Mouse (Mus musculus) hindbrain, embryonic 12.5 days (tissue): ENCODE data around the gene Mrpl28. TPM values are rescaled to one million over a fixed set of nuclear protein-coding genes. Genes with fewer than 3 reads are reported as not detected.
A peak's percentile ranks its signal among the peaks of the same experiment; 100 is the strongest.

Experiments used
- ATAC-seq: fragments of 200-750 bp; cut with Nextera tagmentation; 2 replicates; pipeline ENCODE4 v1.8.0; 2017; ENCODE audit warnings: moderate TSS enrichment; ENCODE audit not compliant: low FRiP score
- H3K27ac ChIP-seq: fragments of 300-500 bp; sonication (generic); 2 replicates; pipeline ENCODE4 v1.5.1; 2016; ENCODE audit warnings: mild to moderate bottlenecking
- H3K27me3 ChIP-seq: fragments of 300-500 bp; sonication (generic); 2 replicates; pipeline ENCODE4 v1.6.1; 2016; ENCODE audit warnings: mild to moderate bottlenecking
- H3K36me3 ChIP-seq: fragments of 300-500 bp; sonication (generic); 2 replicates; pipeline ENCODE4 v1.6.1; 2016; ENCODE audit warnings: mild to moderate bottlenecking
- H3K4me1 ChIP-seq: fragments of 300-500 bp; sonication (generic); 2 replicates; pipeline ENCODE4 v1.6.1; 2016
- H3K4me2 ChIP-seq: fragments of 300-500 bp; sonication (generic); replicated peaks from 2 replicates; pipeline ENCODE4 v1.6.1; 2016; ENCODE audit warnings: mild to moderate bottlenecking
- H3K4me3 ChIP-seq: fragments of 300-500 bp; sonication (generic); 2 replicates; pipeline ENCODE4 v1.5.1; 2016; ENCODE audit warnings: mild to moderate bottlenecking
- H3K9ac ChIP-seq: fragments of 300-500 bp; sonication (generic); 2 replicates; pipeline ENCODE4 v1.6.1; 2016; ENCODE audit warnings: mild to moderate bottlenecking, moderate library complexity
- H3K9me3 ChIP-seq: fragments of 300-500 bp; sonication (generic); replicated peaks from 2 replicates; pipeline ENCODE4 v1.6.1; 2016; ENCODE audit warnings: mild to moderate bottlenecking
- WGBS: fragments of 180-500 bp; shearing (Covaris S2); methylation state at CpG from one replicate; pipeline ENCODE4 v1.1.7; 2016; 5-methylcytosine and 5-hydroxymethylcytosine counted together
- polyA plus RNA-seq: library from polyadenylated mRNA; unstranded; fragments of >200 nt; fragmentation: Nextera tagmentation; extraction: Ambion mirVana; gene quantifications from 2 replicates; pipeline ENCODE4 v1.2.1, GENCODE M21; 2016

Mrpl28 gene
- polyA plus RNA-seq, 1 experiment from 2014 or later, result 184 TPM

DNA sequence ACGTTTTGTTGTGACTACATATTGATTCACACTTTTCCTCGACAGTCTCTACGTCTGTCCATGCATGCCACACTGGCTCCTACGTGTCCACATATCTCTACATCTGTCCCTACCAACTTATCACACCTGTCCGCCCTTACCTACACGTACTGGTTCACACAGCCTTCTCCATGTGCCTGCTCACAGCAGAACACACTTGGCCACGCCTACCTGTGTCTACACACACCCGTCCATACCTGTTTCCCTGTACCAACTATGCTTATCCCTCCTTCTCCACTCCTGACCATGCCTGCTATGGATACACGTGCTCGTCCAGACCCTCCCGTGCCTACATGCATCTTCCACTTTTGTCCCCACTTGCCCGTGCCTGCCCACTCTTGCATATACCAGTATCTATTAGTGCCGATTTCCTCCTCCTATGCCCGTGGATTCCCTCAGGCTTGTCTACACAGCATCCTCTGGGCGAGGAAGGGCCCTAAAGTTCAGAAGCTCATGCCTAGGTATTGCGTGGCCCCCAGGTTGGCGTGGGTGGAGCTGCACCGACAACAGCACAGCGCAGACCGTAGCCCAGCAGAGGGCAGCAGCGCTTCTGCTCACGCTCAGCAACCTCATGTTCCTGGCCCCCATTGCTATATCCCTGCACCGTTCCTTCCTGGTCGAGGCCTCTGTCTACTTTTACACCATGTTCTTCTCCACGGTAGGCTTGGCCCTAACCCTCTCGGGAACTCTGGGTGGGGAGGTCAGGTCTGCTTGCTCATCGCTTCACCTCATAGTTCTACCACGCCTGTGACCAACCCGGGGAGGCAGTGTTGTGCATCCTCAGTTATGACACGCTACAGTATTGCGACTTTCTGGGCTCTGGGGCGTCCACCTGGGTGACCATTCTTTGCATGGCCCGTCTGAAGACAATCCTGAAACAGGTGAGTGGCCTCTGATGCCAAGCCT, 3.3 kb upstream of the Mrpl28 start:
- no peak overlapping the region for H3K9ac ChIP-seq
- 51% methylated on average over 33 of the region's 33 CpGs for WGBS
- no peak for ATAC-seq

DNA sequence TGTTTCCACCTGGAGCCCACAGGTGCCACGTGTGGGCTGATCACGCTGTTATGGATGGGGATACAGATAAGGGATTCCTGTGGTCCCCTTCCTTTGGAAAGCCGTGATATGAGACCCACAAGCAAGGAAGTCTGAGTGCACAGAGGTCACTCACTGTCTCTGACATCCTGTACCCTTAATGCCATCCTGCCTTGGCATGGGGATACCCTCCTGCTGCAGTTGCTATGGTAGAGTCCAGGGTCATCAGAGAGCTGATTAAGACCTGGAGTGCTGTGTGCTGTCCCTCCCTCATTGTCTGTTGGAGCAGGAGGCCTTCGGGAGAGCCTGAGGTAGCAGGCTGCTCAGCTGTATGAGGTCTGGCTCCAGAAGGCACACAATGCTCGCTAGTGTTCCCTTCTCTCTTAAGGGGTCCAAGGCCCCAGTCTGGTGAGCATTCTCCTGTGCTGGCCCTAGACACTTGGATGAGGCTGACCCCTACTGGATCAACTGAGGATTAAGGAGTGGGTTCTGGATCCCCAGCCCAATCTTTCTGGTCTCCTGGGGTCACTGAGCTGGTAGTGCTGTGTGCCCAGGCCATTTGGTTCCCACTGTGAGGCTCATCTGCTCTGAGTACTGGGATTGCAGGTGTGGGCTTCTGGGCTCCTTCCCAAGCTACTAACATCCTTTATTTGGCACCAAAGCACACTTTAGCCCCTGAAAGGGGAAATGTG, 714 bp upstream of the Mrpl28 start:
- Histone ChIP-seq H3K27ac (no peak overlapping the region), H3K36me3 (peaks cover 26% of the 10 kb centered on the region), H3K9me3 (no peaks in the 10 kb centered on the region), H3K4me1 (peaks cover 14% of the 10 kb centered on the region), H3K27me3 (peaks cover 11% of the 10 kb centered on the region), H3K9ac (no peak overlapping the region), H3K4me3 (no peak overlapping the region), H3K4me2 (no peak overlapping the region)
- ATAC-seq, result peak; percentile 18; the same call in 1 of the 2 replicates
- 61% methylated on average over 5 of the region's 5 CpGs for WGBS

More for the DNA sequence above, 3.3 kb upstream of the Mrpl28 start:
- H3K9me3 ChIP-seq, result no peaks in the 10 kb centered on the region
- peaks cover 37% of the 10 kb centered on the region for H3K27me3 ChIP-seq
- H3K4me2 ChIP-seq, result no peak overlapping the region
- H3K4me3 ChIP-seq, result no peak overlapping the region
- H3K27ac ChIP-seq, result no peak overlapping the region
- H3K36me3 ChIP-seq, result peaks cover under 1% of the 10 kb centered on the region; the same call in 1 of the 2 replicates
- H3K4me1 ChIP-seq, result peaks cover 14% of the 10 kb centered on the region

DNA sequence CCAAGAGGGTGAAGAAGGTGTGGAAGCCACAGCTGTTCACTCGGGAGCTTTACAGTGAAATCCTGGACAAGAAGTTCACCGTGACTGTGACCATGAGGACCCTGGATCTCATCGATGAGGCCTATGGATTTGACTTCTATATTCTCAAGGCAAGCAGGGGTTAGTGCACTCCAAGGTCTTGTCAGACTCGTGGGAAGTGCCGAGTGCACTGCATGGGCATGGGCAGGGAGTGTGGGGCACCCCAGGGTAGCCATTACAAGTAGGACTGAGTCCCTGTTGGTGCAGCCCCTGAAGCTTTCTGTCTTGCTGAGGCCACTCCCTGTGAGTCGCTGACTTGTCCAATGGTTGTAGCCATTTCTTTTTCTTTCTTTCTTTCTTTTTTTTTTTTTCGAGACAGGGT, 1.3 kb downstream of the Mrpl28 start:
- no peak for ATAC-seq
- Histone ChIP-seq H3K4me2 (peak overlapping the region; percentile 93), H3K36me3 (peaks cover 46% of the 10 kb centered on the region), H3K27me3 (no peaks in the 10 kb centered on the region), H3K9me3 (no peaks in the 10 kb centered on the region), H3K27ac (no peak overlapping the region), H3K4me3 (peak overlapping the region; percentile 78), H3K4me1 (peaks cover 14% of the 10 kb centered on the region), H3K9ac (peak overlapping the region; percentile 77)
- WGBS, result 91% methylated on average over 7 of the region's 7 CpGs

DNA sequence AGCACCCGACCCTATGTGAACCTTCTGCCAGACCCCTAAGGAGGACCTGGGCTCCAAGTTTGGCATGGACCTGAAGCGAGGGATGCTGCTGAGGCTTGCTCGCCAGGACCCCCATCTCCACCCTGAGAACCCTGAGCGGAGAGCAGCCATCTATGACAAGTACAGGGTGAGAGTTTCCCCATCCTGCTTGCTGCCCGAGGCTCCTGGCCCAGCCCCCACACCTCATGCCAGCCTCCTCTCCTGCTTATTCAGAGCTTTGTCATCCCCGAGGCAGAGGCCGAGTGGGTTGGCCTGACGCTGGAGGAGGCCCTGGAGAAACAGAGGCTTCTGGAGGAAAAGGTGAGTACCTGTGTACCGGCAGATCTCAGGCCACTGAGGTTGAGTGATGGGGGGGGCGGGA, 1.9 kb downstream of the Mrpl28 start:
- no peak overlapping the region for H3K4me3 ChIP-seq

DNA sequence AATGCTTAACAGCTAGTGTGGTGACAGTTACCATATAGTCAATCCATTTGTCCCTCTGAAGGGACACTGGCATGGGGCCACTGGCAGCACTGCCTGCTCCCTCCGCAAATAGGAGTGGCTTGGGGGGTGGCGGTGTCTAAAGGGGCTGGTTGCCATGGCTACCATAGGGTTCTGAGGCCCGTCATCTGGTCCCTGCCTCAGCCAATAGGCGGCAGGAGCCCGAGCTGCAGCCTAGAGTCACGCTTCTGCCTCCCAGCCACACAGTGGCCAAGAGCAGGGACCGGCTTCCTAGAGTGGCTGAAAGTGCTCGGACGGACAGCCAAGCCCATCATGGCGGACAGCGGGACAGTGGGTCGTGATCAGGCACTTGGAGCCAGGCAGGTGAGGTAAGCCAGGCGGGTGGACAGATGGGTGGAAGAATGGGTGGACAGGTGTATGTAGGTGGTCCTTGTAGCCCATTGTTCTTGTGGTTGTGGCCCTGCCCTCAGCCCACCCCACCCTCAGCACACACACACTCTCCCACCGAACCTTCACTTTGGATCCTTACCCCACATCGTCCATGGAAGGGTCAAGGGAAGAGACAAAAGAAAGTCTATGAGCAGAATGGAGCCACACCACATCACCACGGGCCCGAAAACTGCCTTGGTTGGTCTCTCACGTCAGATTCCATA, 7.9 kb downstream of the Mrpl28 start:
- Histone ChIP-seq H3K27ac (no peak overlapping the region), H3K4me3 (no peak overlapping the region), H3K27me3 (no peaks in the 10 kb centered on the region), H3K4me1 (no peaks in the 10 kb centered on the region), H3K4me2 (no peak overlapping the region), H3K9me3 (no peaks in the 10 kb centered on the region), H3K36me3 (peaks cover 52% of the 10 kb centered on the region), H3K9ac (no peak overlapping the region)
- WGBS, result 69% methylated on average over 18 of the region's 18 CpGs
- peak; percentile 51; the same call in 1 of the 2 replicates for ATAC-seq

More for the DNA sequence above, 1.9 kb downstream of the Mrpl28 start:
- H3K27me3 ChIP-seq, result no peaks in the 10 kb centered on the region
- ATAC-seq, result no peak
- H3K9ac ChIP-seq, result no peak overlapping the region
- H3K36me3 ChIP-seq, result peaks cover 53% of the 10 kb centered on the region
- H3K27ac ChIP-seq, result no peak overlapping the region
- no peak overlapping the region for H3K4me2 ChIP-seq
- peaks cover 11% of the 10 kb centered on the region for H3K4me1 ChIP-seq
- H3K9me3 ChIP-seq, result no peaks in the 10 kb centered on the region
- WGBS, result 96% methylated on average over 10 of the region's 10 CpGs

DNA sequence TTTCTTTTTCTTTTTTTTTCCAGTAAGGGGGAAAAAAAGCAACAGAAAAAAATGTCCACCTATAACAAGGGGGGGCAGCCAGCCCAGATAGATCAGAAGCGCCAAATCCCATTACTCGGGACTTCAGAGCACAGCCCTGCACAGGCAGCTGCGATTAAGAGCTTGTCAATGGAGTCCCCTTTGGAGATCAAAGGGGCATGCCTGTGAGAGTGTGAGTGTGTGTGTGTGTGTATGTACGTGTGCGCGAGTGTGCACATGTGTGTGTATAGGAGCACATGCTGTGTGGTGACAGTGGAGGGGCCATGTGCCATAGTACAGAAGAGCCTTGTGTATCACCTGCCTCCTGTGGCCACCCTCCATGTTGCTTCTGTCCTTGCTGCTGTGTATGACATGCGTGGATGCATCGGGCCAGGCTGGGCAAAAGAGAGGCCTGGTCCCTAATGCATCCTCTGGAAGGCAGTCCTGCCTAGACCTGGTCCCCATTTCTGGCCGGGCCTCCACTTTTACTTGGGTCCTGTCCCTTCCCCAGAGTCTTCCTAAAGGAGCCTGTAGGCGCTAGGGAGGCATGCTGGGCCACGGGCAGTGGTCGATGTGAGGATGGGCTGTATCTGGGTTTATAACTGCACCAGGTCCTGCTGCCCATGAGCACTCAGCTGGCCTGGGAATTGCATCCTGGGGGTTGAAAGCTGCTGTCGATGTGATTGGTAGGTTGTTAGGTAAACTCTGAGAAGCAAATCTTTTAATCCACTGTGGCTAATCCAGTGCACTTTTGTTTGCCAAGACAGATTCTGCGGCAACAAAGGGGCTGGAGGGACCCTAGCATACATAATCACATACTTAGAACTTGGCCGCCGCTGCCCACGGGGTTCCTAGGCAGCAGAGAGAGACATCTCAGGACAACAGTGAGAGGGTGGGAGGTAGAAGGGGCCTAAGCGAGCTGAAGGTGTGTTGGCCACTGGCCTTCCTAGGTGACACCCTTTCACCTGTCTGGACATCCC, 8.9 kb downstream of the Mrpl28 start:
- no peak overlapping the region for H3K9ac ChIP-seq
- 84% methylated on average over 18 of the region's 18 CpGs for WGBS

DNA sequence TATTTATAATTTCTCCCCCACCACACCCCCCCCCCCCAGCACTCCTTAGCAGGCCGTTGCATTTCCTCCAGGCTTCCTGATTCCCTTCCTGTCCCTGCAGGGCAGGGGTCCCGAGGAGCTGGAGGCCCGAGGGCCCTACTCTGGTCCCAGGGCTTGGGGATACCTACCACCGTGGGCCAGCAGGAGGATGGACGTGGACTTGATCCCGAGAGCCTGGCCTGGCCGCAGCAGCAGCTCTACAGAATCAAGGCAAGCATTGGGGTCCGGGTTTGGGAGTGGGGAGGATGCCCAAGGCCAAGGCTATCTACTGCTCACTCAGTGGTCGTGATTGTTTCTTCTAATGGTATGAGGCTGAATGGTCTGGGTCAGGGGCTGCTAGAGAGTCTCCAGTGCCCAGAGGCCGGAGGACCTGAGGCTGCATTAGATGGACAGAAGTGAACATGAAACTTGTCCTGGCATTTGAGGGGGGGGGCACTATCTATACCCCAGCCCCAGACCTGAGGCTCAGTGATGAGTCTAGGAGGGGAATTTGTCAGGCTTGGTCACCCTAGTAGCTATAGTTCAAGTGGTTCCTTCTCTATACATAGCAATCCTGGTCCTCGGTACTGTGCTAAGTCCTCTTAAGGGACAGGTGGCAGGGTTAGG, 13.9 kb downstream of the Mrpl28 start:
- Histone ChIP-seq H3K4me1 (peaks cover 21% of the 10 kb centered on the region), H3K9ac (no peak overlapping the region), H3K4me3 (no peak overlapping the region), H3K36me3 (no peaks in the 10 kb centered on the region), H3K9me3 (no peaks in the 10 kb centered on the region), H3K4me2 (no peak overlapping the region; the same call in 1 of the 2 replicates), H3K27ac (no peak overlapping the region), H3K27me3 (no peaks in the 10 kb centered on the region)
- WGBS, result 89% methylated on average over 11 of the region's 11 CpGs
- no peak for ATAC-seq

More for the DNA sequence above, 8.9 kb downstream of the Mrpl28 start:
- no peak for ATAC-seq
- H3K27ac ChIP-seq, result no peak overlapping the region
- peaks cover 42% of the 10 kb centered on the region for H3K36me3 ChIP-seq
- H3K4me2 ChIP-seq, result no peak overlapping the region
- no peak overlapping the region for H3K4me3 ChIP-seq
- H3K27me3 ChIP-seq, result no peaks in the 10 kb centered on the region
- H3K4me1 ChIP-seq, result no peaks in the 10 kb centered on the region
- H3K9me3 ChIP-seq, result no peaks in the 10 kb centered on the region

DNA sequence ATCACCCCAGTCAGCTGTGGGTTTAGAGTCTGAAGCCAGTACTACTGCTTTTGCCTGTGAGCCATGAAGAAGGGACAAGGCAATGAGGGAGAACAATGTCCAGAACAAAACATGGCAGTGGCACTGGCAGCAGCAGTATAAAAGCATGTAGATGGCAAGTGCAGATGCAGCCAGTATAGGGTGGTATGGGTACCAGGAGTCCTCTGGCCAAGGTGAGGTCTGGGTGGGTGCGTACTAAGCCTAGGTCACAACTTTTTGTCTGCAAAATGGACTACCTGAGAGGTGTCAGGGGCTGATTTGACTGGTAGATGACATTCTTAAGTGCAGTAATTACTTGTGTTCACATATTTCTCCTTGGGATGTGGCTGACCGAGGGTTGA, 14.4 kb downstream of the Mrpl28 start:
- Histone ChIP-seq H3K9ac (peak overlapping the region; percentile 14; the same call in 1 of the 2 replicates), H3K4me2 (peak overlapping the region; percentile 92), H3K9me3 (no peaks in the 10 kb centered on the region), H3K27me3 (no peaks in the 10 kb centered on the region), H3K27ac (peak overlapping the region; percentile 93), H3K36me3 (peaks cover 4% of the 10 kb centered on the region; the same call in 1 of the 2 replicates), H3K4me3 (peak overlapping the region; percentile 92), H3K4me1 (peaks cover 21% of the 10 kb centered on the region)
- ATAC-seq, result no peak
- WGBS, result 79% methylated on average over 2 of the region's 2 CpGs

DNA sequence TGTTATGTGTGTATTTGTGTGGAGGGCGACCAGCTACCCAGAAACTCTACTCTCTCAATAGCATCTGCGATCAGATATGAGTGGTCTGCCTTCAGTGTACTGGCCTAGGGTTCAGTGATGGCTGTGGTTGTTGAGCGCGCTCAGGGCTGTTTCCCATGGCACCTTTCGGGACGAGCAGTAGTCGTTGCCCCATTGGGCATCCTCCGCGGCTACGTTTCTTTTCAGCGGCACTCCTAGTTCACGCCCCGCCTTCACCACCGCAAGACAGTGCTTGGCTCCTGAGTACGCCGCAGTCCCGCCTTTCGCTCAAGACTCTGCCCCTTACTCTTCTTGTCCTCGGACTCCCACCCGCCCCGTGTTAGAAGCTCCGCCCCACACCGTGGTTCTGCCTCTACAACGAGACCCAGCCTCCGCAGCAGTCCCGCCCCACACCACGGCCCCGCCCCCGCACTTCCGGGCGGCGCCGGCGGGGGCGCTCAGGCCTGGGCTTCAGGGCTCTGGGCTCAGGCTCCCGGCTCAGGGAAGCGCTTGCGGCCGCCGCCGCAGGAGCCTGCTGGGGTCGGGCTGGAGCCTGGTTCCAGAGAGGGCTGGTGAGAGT, 15.0 kb downstream of the Mrpl28 start, which contains the start of gene Axin1:
TSS of gene Axin1 (plus strand) at position 450 of the 598 bp plus-strand sequence.
- peak; percentile 95 for ATAC-seq

DNA sequence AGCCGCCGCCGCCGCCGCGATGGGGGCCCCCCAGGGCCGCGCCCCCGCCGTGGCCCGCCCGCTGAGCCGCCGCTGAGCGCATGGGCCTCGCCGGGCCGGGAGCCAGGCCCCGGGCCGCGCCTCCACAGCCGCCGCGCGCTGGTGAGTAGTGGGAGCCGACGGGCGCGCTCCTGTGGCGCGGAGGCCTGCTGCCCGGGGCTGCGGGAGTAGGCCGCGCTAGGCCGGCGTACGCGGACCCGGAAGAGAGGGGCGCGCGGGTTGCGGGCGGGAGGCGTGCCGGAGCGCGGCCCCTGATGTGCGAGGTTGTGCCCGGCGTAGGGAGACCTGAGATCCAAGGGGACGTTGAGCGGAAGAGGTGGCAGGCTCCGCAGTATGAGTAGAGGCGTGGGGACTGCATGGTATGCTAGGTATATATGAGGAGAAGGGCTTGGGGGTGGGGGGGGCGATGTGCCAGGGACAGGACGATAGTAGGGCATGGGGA, 15.6 kb downstream of the Mrpl28 start:
- no peaks in the 10 kb centered on the region for H3K27me3 ChIP-seq
- peaks cover 21% of the 10 kb centered on the region for H3K4me1 ChIP-seq
- no peaks in the 10 kb centered on the region for H3K9me3 ChIP-seq
- H3K4me3 ChIP-seq, result peak overlapping the region; percentile 92
- under 1% methylated on average over 46 of the region's 58 CpGs for WGBS
- ATAC-seq, result peak; percentile 79
- peak overlapping the region; percentile 98 for H3K9ac ChIP-seq
- H3K36me3 ChIP-seq, result peaks cover 16% of the 10 kb centered on the region
- H3K4me2 ChIP-seq, result peak overlapping the region; percentile 92
- H3K27ac ChIP-seq, result peak overlapping the region; percentile 93

More for the DNA sequence above, 15.0 kb downstream of the Mrpl28 start, which contains the start of gene Axin1:
- H3K4me2 ChIP-seq, result peak within 1 kb of the TSS; percentile 92
- WGBS, result under 1% methylated on average over 42 of the region's 42 CpGs
- H3K9ac ChIP-seq, result peak within 1 kb of the TSS; percentile 98
- H3K27me3 ChIP-seq, result no peaks in the 10 kb centered on the region
- H3K4me3 ChIP-seq, result peak within 1 kb of the TSS; percentile 92
- H3K27ac ChIP-seq, result peak within 1 kb of the TSS; percentile 93
- H3K9me3 ChIP-seq, result no peaks in the 10 kb centered on the region
- H3K36me3 ChIP-seq, result peaks cover 10% of the 10 kb centered on the region
- peaks cover 21% of the 10 kb centered on the region for H3K4me1 ChIP-seq
